Mouse (Mus musculus) spleen, postnatal 4 days (tissue): ENCODE data around the gene Reep3.
A peak's percentile ranks its signal among the peaks of the same experiment; 100 is the strongest.
"Not testable (repeated sequence)": the region's sequence is repeated elsewhere in the genome, so short reads cannot be mapped to it uniquely, and the experiment has no call there.

Experiments
- DNase-seq, 2 experiments: peaks; one replicate each; pipeline ENCODE4 v3.0.0; 2022; ENCODE audit warnings: low spot score in 2 of 2

Gene Reep3

GRCm38 (mm10) chr10:67096621-67097436 lies at the start of gene Reep3:
Gene Reep3, minus strand, starts transcription at chr10:67096945.
- peak; percentile 64 to 84 for DNase-seq

DNA sequence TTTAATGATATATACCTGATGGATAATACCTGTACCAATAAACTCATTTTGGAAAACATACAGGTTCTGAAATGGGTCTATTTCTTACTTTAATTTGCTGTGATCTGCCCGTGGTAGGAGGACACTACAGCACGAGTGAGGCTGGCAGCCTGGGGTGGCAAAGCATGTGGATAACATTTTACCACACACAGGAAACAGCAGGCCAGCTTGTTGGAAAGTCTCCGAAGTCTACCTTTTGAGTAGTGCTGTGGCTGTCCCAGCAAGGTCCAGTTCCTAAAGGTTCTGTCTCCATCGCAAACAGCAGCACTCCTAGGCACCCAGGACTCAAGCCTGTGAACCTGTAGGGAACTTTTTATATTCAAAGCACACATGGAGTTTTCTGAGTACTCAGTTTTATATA lies 48.9 kb upstream of the Reep3 start:
- DNase-seq, result no peak

DNA sequence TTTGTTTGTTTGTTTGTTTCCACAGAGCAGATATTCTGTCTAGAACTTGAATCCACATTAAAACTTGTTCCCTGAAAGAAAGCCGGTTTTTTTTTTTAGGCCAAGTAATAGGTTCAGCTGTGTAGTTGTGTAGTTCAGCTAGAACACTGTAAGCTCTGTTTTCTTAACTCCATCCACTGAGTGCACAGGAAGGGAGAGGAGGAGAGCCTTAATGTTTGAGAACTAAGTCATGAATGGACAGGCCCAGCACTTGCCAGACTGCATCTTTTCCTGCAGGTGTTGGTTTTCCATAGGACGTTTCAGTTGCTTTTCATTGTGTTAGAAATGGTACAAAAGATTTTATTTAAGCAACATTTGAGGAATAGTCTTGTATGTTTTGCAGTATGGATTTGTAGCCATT lies 47.5 kb upstream of the Reep3 start:
- DNase-seq, result no peak

- no peak for DNase-seq
These were observed 46.9 kb upstream of the Reep3 start for GRCm38 (mm10) chr10:67143661-67144060.

GRCm38 (mm10) chr10:67137437-67137836 lies 40.7 kb upstream of the Reep3 start:
- no peak for DNase-seq

- DNase-seq, result no peak
These were observed 37.6 kb upstream of the Reep3 start for GRCm38 (mm10) chr10:67134322-67134721.

DNA sequence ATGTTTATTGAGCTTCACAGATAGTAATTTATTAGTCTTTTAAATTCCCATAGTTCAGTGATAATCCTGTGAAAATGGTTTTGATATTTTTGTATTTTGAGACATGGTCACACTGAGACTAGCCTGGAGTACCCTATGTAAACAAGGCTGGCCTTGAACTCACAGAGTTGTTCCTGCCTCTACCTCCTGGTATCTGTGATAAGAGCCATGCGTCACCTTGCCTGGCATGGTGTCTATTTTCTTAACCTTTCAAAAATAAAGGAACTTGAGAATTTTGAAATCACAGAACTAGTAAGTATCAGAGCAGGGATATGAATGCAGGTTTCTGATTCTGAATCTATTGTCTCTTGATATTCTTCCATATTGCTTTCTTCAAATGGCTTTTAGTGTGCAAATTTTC lies 35.0 kb upstream of the Reep3 start:
- no peak for DNase-seq

- no peak for DNase-seq
These were observed 32.8 kb upstream of the Reep3 start for GRCm38 (mm10) chr10:67129531-67129930.

GRCm38 (mm10) chr10:67126859-67127758 lies 30.4 kb upstream of the Reep3 start:
- peak; percentile 22 to 72 for DNase-seq

DNA sequence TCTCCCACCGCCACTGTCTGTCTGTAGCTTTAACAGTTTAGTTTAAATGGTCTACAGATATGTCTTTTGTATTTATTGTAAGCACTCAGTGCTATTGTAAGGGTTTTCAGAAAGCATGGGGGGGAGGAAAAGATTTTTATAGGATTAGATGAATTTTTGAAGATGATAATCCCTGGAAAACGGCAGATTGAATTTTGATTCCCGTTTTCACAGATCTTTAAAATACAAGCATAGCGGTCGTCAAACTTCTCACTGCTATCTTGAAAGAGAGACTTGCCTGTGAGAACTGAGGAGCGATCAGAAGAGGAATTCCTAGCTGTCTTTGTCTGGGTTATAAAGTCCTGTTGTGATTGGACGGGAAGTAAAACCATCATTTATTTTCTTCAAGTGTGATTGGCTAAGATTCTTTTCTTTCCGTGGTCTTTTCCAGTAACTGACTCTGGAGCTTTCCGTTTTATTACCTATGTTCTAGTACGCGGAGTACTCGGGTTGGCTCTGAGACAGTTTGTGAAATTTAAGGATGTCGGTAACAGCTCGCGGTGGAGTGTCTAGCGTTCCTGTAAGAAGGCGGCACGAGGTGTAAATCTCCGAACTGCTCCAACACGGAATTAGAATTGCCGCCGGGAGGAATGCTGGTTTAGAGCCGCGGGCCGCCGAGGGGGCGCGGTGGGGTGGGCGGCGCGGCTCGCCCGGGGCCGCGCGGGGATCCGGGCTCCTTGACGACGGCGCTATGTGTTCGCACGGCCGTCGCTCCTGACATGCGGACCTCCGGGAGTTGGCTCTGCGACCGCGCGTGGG lies 29.5 kb upstream of the Reep3 start:
- no peak for DNase-seq

- no peak for DNase-seq
These were observed 27.4 kb upstream of the Reep3 start for GRCm38 (mm10) chr10:67124156-67124555.

GRCm38 (mm10) chr10:67123756-67124155 lies 27.0 kb upstream of the Reep3 start:
- DNase-seq, result no peak

DNA sequence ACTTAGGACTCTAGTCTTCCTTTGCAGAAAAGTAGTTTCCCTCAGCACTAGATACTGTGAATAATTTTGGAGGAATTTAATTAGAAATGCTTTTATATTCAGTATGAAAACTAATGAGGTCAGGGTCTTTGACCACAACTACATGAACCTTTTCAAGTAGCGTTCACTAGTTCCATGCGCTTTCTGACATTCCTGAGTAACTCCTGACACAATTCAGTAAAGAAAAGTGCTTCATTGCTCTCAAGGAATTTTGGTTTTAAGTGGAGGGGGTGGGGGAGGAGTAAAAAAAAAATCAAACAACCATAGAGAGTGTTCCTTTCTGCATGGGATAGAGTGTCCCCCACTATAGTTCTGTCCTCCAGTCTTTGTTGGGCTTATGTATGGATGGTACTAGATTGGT lies 23.9 kb upstream of the Reep3 start:
- DNase-seq, result no peak

GRCm38 (mm10) chr10:67120180-67120579 lies 23.4 kb upstream of the Reep3 start:
- DNase-seq, result no peak

DNA sequence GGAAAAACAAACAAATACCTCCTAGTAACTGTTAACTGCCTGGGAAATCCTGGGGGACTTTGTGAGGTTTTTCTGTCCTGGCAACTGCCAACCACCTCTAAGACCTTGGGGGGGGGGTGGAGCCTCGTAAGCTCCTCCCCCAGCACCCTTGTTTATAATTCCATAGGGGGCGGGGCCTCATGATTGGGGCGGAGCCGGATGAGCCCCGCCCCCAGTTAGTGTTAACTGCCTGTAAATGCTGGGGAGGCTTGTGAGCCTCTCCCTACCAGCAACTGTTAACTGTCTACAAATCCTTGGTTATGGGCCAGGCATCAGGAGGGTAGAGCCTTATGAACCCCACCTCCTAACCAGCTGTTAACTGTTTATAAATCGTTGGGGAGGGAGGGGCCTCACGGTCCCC lies 22.5 kb upstream of the Reep3 start:
- no peak for DNase-seq

DNA sequence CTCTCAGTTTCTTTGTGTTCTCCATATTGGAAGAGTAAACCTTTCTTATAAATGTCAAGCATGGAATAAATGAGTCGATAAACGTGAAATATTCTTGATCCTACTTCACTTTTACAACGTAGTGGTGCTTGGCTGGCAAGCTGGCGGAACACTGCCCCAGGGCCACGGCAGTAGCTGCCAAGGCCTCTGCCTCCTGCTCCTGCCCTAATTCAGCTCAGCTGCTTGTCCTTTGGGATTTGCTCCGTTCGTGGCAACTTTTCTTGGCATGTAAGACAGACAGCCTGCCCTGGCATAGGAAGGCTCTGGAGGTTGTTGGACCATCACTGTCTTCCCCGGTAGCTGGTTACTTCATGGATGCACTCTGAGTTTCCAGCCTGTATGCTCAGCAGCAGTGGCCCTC lies 19.5 kb upstream of the Reep3 start:
- DNase-seq, result no peak

GRCm38 (mm10) chr10:67115666-67116091 lies 18.9 kb upstream of the Reep3 start:
- no peak for DNase-seq

DNA sequence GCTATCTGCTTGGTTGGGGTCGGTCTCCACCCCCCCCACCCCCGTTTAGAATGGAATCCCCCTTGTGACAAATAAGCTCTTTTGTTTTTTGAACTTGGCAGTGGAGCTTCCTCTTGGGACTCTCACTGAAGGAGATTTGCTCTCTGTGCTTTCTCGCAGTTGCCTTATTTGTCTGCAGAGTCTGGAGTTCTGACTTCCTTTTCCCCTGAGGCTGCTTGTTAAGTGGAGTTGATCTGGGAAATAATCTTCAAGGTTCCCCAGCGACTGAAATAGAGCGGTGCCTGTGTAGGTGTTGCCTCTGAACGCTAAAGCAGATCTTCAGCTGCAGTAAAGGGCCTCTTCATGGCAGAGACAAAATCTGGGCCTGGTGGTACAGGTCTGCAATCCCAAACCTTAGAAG lies 18.4 kb upstream of the Reep3 start:
- DNase-seq, result no peak

GRCm38 (mm10) chr10:67113833-67114232 lies 17.1 kb upstream of the Reep3 start:
- no peak for DNase-seq

- DNase-seq, result not testable (repeated sequence)
These were observed 16.2 kb upstream of the Reep3 start for GRCm38 (mm10) chr10:67112967-67113366.

GRCm38 (mm10) chr10:67111799-67112177 lies 15.0 kb upstream of the Reep3 start:
- DNase-seq, result no peak
